Mouse (Mus musculus): ENCODE results near the gene Nav2. TPM values are rescaled to one million over a fixed set of nuclear protein-coding genes. Genes with fewer than 3 reads are reported as not detected.

Nav2 gene
- polyA plus RNA-seq, 1 experiment from 2014 or later: 5.8 TPM

DNA sequence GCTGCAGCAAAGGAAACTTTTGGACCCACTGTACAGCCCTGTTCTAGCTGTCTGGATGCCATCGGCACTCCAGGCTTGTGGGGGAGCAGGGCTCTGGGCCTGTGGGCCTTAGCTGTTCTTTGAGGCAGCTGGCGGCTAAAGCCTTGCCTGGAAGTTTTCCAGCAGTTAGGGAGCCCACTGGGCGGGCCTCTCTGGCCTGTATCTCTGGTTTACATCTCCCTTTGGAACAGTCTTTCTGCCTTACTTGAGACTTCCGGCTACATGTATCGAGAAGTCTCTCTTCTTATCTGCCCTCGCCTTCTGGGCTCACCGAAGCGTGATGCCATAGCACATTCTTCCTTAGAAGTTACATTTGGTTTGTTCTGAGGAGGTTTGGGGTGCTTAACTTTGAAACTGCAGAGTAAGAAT, 412.6 kb downstream of the Nav2 start:
- H3K9ac ChIP-seq (ENCODE audit: low read depth, low read length): no peak overlapping the region
- no peak for ATAC-seq

DNA sequence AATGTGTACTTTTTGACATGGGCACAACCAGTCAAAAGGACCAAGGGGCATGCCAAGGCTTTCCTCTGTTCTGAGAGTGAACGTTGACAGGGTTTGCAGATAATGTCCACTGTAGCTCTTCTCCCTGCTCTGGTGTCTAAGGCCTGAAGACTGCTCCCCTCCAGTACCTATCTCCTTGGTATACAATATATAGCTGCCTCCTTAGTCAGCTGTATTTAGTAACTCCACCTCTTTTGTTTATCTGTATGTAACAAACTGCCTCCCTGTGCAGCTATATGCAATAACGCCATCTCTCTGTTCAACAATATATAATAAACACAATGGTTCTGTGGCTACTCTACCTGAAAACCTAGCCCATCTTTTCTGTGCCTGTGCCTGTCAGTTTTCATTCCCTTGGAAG, 413.7 kb downstream of the Nav2 start:
- H3K27me3 ChIP-seq (replicated peaks; ENCODE audit: control insufficient read depth, insufficient read depth, low read length): no peaks in the 10 kb centered on the region

More for the DNA sequence above, 412.6 kb downstream of the Nav2 start:
- H3K9me3 ChIP-seq (ENCODE audit: control insufficient read depth): no peaks in the 10 kb centered on the region
- no peak overlapping the region for H3K4me3 ChIP-seq (ENCODE audit: low read depth, low read length)
- 43% methylated on average over 8 of the region's 8 CpGs for WGBS
- no peaks in the 10 kb centered on the region for H3K36me3 ChIP-seq (ENCODE audit: control insufficient read depth, insufficient read depth)
- H3K27me3 ChIP-seq (replicated peaks; ENCODE audit: control insufficient read depth, insufficient read depth, low read length): no peaks in the 10 kb centered on the region
- H3K4me1 ChIP-seq (replicated peaks; ENCODE audit: control insufficient read depth, insufficient read depth, low read length): peaks cover 16% of the 10 kb centered on the region
- no peak overlapping the region for H3K4me2 ChIP-seq (replicated peaks; ENCODE audit: low read depth)
- no peak overlapping the region for H3K27ac ChIP-seq (ENCODE audit: low read depth, low read length)
- no peak; the same call in 1 of the 2 replicates for TF ChIP-seq CTCF (IDR thresholded peaks at IDR 0.05; ENCODE audit: low read depth)

DNA sequence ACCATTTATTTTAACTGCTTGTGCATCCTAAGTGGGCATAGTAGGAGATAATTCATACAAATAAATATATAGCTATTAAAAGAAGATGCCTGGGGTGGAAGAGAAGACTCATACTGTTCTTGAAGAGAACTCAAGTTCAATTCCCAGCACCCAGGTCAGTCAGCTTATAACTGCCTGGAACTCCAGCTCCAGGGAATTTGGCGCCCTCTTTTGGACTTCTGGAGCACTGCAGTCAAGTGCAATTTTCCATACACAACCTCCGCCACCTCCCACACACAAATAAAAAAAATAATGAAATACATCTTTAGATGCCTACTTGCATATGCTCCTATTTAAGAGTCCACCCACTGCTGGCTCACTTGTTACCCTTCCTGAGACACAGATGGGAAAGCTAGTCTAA, 416.1 kb downstream of the Nav2 start:
- Histone ChIP-seq H3K27me3 (replicated peaks; ENCODE audit: control insufficient read depth, insufficient read depth, low read length) (no peaks in the 10 kb centered on the region), H3K27ac (ENCODE audit: low read depth, low read length) (no peak overlapping the region), H3K4me3 (ENCODE audit: low read depth, low read length) (no peak overlapping the region), H3K4me2 (replicated peaks; ENCODE audit: low read depth) (no peak overlapping the region), H3K9me3 (ENCODE audit: control insufficient read depth) (no peaks in the 10 kb centered on the region), H3K9ac (ENCODE audit: low read depth, low read length) (no peak overlapping the region), H3K36me3 (ENCODE audit: control insufficient read depth, insufficient read depth) (no peaks in the 10 kb centered on the region; the same call in 1 of the 2 replicates), H3K4me1 (replicated peaks; ENCODE audit: control insufficient read depth, insufficient read depth, low read length) (0 out of 2 replicates have a peak, but pooled peaks cover 5% of the 10 kb centered on the region)
- 97% methylated on average over 2 of the region's 2 CpGs for WGBS
- TF ChIP-seq CTCF (IDR thresholded peaks at IDR 0.05; ENCODE audit: low read depth): peak; percentile 56
- ATAC-seq: no peak

More for the DNA sequence above, 413.7 kb downstream of the Nav2 start:
- no peak for TF ChIP-seq CTCF (IDR thresholded peaks at IDR 0.05; ENCODE audit: low read depth)
- Histone ChIP-seq H3K9ac (ENCODE audit: low read depth, low read length) (no peak overlapping the region), H3K4me2 (replicated peaks; ENCODE audit: low read depth) (no peak overlapping the region), H3K4me1 (replicated peaks; ENCODE audit: control insufficient read depth, insufficient read depth, low read length) (peaks cover 14% of the 10 kb centered on the region), H3K27ac (ENCODE audit: low read depth, low read length) (no peak overlapping the region), H3K9me3 (ENCODE audit: control insufficient read depth) (no peaks in the 10 kb centered on the region), H3K36me3 (ENCODE audit: control insufficient read depth, insufficient read depth) (no peaks in the 10 kb centered on the region), H3K4me3 (ENCODE audit: low read depth, low read length) (no peak overlapping the region)
- ATAC-seq: no peak
- 84% methylated on average over 2 of the region's 2 CpGs for WGBS

DNA sequence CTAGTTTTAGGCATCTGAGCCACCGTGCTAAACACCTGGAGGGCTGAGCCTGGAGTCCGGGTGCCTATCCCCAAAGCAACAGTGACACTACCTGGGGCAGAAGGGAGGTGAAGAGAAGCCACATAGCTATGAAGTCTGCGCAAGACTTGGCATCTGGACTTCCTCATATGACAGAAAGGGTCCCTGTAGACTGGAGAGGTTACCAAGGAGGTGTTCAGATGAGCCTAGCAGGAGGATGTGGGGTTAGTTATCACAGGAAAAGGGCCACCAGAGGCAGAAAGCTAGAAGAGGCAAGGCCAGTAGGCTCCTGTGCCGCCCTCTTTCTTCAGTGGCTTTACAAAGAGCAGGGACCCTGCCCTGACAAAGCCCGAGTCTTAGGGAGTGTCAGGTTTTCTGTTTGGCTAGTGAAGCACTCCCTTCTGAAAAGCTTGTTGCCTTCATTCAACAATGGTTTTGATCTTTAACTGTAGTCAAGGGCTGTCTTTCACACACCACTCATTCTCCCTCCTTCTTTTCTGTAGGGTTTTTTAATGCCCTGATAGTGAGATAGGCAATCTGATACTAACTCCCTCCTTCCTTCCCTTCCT, 417.7 kb downstream of the Nav2 start:
- Histone ChIP-seq H3K9me3 (ENCODE audit: control insufficient read depth) (no peaks in the 10 kb centered on the region), H3K4me1 (replicated peaks; ENCODE audit: control insufficient read depth, insufficient read depth, low read length) (no peaks in the 10 kb centered on the region), H3K4me3 (ENCODE audit: low read depth, low read length) (no peak overlapping the region), H3K9ac (ENCODE audit: low read depth, low read length) (no peak overlapping the region), H3K4me2 (replicated peaks; ENCODE audit: low read depth) (no peak overlapping the region), H3K36me3 (ENCODE audit: control insufficient read depth, insufficient read depth) (peaks cover 2% of the 10 kb centered on the region; the same call in 1 of the 2 replicates), H3K27me3 (replicated peaks; ENCODE audit: control insufficient read depth, insufficient read depth, low read length) (no peaks in the 10 kb centered on the region), H3K27ac (ENCODE audit: low read depth, low read length) (no peak overlapping the region)
- no peak for TF ChIP-seq CTCF (IDR thresholded peaks at IDR 0.05; ENCODE audit: low read depth)
- 68% methylated on average over 5 of the region's 5 CpGs for WGBS
- no peak for ATAC-seq

DNA sequence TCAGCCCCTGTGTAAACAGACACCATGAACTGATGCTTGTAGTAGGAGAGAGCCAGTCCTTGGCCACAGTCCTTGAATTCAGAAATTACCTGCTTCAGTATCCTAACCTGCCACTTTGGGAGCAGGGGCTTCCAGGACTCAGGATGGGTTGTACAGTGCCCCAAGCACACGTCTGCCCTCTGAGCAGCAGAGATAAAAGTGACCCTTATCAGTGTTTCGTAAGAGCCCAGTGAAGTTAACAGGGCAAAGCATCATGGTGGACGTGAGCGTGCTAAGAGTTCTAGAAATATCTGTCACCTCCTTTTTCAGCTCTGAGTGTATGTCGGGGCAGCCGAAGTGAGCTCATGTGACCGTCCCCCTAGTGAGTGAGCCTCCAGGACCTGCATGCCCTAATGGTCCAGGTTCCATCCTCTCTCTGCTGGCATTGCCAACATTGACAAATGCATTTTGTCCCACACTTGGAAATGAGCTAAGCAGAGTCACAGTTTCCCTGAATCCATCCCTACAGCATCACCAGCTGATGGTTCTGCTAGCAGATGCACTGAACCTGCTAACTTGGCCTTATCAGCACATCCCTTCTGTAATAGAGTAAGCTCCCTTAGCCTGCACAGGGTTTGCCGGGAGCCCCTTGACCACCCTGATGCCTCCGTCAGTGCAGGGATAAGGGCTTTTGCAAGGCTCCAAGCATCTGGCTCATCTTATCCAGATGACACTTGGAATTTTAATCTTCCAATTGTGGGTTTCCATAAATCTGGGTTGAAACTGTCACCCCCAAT, 418.6 kb downstream of the Nav2 start:
- ATAC-seq: no peak
- no peak overlapping the region for H3K9ac ChIP-seq (ENCODE audit: low read depth, low read length)
- H3K36me3 ChIP-seq (ENCODE audit: control insufficient read depth, insufficient read depth): peaks cover 6% of the 10 kb centered on the region; the same call in 1 of the 2 replicates
- H3K4me3 ChIP-seq (ENCODE audit: low read depth, low read length): no peak overlapping the region
- no peak for TF ChIP-seq CTCF (IDR thresholded peaks at IDR 0.05; ENCODE audit: low read depth)
- 69% methylated on average over 9 of the region's 9 CpGs for WGBS
- H3K4me2 ChIP-seq (replicated peaks; ENCODE audit: low read depth): no peak overlapping the region
- H3K27me3 ChIP-seq (replicated peaks; ENCODE audit: control insufficient read depth, insufficient read depth, low read length): no peaks in the 10 kb centered on the region
- H3K4me1 ChIP-seq (replicated peaks; ENCODE audit: control insufficient read depth, insufficient read depth, low read length): no peaks in the 10 kb centered on the region
- H3K27ac ChIP-seq (ENCODE audit: low read depth, low read length): no peak overlapping the region
- H3K9me3 ChIP-seq (ENCODE audit: control insufficient read depth): no peaks in the 10 kb centered on the region

DNA sequence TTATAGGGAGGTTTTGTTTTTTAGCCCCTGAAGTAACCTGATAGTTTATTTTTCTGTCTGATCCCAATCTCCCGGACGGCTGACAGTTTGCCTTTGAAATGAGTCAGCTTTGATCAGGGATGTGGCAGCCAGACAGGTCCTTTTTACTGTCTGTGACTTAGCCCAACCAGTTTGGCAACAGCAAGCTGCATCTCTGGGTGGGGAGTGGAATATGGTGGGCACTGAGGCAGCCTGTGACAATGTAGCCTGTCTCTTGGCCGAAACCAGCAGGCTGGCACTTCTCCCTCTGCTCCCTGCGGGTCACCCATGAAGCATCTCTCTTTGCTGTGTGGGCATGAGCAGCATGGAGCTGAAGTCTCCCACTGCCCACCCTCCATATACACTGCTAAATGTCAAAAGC, 421.7 kb downstream of the Nav2 start:
- H3K27ac ChIP-seq (ENCODE audit: low read depth, low read length): no peak overlapping the region
- ATAC-seq: no peak
- peaks cover 6% of the 10 kb centered on the region; the same call in 1 of the 2 replicates for H3K36me3 ChIP-seq (ENCODE audit: control insufficient read depth, insufficient read depth)
- no peak overlapping the region for H3K4me2 ChIP-seq (replicated peaks; ENCODE audit: low read depth)
- no peaks in the 10 kb centered on the region for H3K9me3 ChIP-seq (ENCODE audit: control insufficient read depth)
- no peak for TF ChIP-seq CTCF (IDR thresholded peaks at IDR 0.05; ENCODE audit: low read depth)
- H3K4me1 ChIP-seq (replicated peaks; ENCODE audit: control insufficient read depth, insufficient read depth, low read length): no peaks in the 10 kb centered on the region
- no peaks in the 10 kb centered on the region for H3K27me3 ChIP-seq (replicated peaks; ENCODE audit: control insufficient read depth, insufficient read depth, low read length)
- 78% methylated on average over 4 of the region's 4 CpGs for WGBS
- no peak overlapping the region for H3K4me3 ChIP-seq (ENCODE audit: low read depth, low read length)
- H3K9ac ChIP-seq (ENCODE audit: low read depth, low read length): no peak overlapping the region

Data from intestine, postnatal 0 days (tissue).